20 mouse cellular contexts compared by ENCODE assay signal in genomic region chr5:115954084-115954483, GRCm38 (mm10).
DNase-seq lines count a peak whose midpoint lies in the region.
"Had no signal": no experiment of that assay in that cellular context is flagged by ENCODE, and none has a peak within 500 bp of the region (broad histone marks: within the 10 kb centered on the region; RNA-seq: fewer than 3 reads in every experiment).

No protein-coding gene starts in this region.

- intact Hi-C loops in left cerebral cortex, postnatal 10 days (cut with DNase I) = no loop called here

- peak; percentile 60 for DNase-seq in adrenal gland, adult 2 months
- no peak for DNase-seq in adrenal gland, postnatal 10 days
- peak; percentile 39 to 65 for DNase-seq in left cerebral cortex, adult 18-20 months (ENCODE audit: low spot score in 2 of 2)
- DNase-seq in left cerebral cortex, postnatal 10 days (ENCODE audit: extremely low spot score in 1 of 2, low spot score in 2 of 2) = no peak
- peak; percentile 57 to 67 for DNase-seq in right cerebral cortex, adult 2 months (ENCODE audit: low spot score in 2 of 2)
- DNase-seq in right cerebral cortex, postnatal 4 days = no peak
- DNase-seq in lung, postnatal 36 days = no peak
- DNase-seq: cerebellum, adult 11-12 months; cerebellum, adult 9-11 months; embryo, embryonic 11 days; gastrocnemius, adult 2 months; gastrocnemius, postnatal 36 days; heart, adult 18-20 months; heart, postnatal 4 days; kidney, adult 9 months; kidney, postnatal 14 days; layer of hippocampus, adult 9-11 months; lung, embryonic 14.5 days; lung, postnatal 14 days; thymus, postnatal 14 days had no signal

Comparison
In these comparisons a context has a peak if more than half of its experiments do, and no peak if none do; other contexts are left out.
1. DNase-seq: peak in adrenal gland, adult 2 months (single experiment), left cerebral cortex, adult 18-20 months (2 of 2) and right cerebral cortex, adult 2 months (2 of 2); none in adrenal gland, postnatal 10 days (single experiment), left cerebral cortex, postnatal 10 days (0 of 2), right cerebral cortex, postnatal 4 days (single experiment) and lung, postnatal 36 days (single experiment).